Mouse (Mus musculus) B cell, adult 67 days (primary cell): ENCODE results near the gene Timmdc1. TPM values are rescaled to one million over a fixed set of nuclear protein-coding genes. Genes with fewer than 3 reads are reported as not detected.

ENCODE experiments used
- total RNA-seq, 2 experiments: library from RNA; stranded (reverse); gene quantifications; 4 replicates each; pipeline ENCODE4 v1.2.4; 2023

Timmdc1 gene
- 10 to 100 TPM; 21.4 to 22.9 TPM for total RNA-seq

GRCm38 (mm10) chr16:38522129-38523084 is at the start of gene Timmdc1:
Gene Timmdc1 (minus strand): TSS chr16:38522663.

GRCm38 (mm10) chr16:38558221-38558748 is 35.8 kb upstream of the Timmdc1 start, which contains the start of gene Tmem39a:
Gene Tmem39a (plus strand): TSS chr16:38558698.

GRCm38 (mm10) chr16:38549479-38550396 is 27.3 kb upstream of the Timmdc1 start, which contains the start of gene Poglut1:
Gene Poglut1 (minus strand): TSS chr16:38550258.

GRCm38 (mm10) chr16:38455511-38456418 is 66.7 kb downstream of the Timmdc1 start, which contains the start of gene Cd80:
Gene Cd80 (plus strand): TSS chr16:38455561.

GRCm38 (mm10) chr16:38452442-38453202 is 69.8 kb downstream of the Timmdc1 start, which contains the start of gene Adprh:
Gene Adprh (minus strand): TSS chr16:38452703.

Other genes starting within 250 kb of the Timmdc1 start
- not detected for gene Nr1i2, start 227.8 kb downstream of the Timmdc1 start, total RNA-seq
- under 1 TPM; 0.30 to 0.35 TPM for gene Maats1, start 180.5 kb downstream of the Timmdc1 start, total RNA-seq
- 10 to 100 TPM; 72.1 to 73.3 TPM for gene Cox17, start 175.7 kb downstream of the Timmdc1 start, total RNA-seq
- not detected for gene Gm21987, start 175.6 kb downstream of the Timmdc1 start, total RNA-seq
- not detected for gene Popdc2, start 160.5 kb downstream of the Timmdc1 start, total RNA-seq
- gene Pla1a, start 89.5 kb downstream of the Timmdc1 start, total RNA-seq: not detected
- gene Adprh, start 70.0 kb downstream of the Timmdc1 start, total RNA-seq: 10 to 100 TPM; 28.7 to 33.8 TPM
- 1 to 10 TPM; 1.1 to 2.4 TPM for gene Cd80, start 67.1 kb downstream of the Timmdc1 start, total RNA-seq
- 10 to 100 TPM; 32.7 to 36.1 TPM for gene Poglut1, start 27.6 kb upstream of the Timmdc1 start, total RNA-seq
- 10 to 100 TPM; 63.8 to 67.0 TPM for gene Tmem39a, start 36.0 kb upstream of the Timmdc1 start, total RNA-seq
- 1 to 10 TPM; 2.5 to 2.6 TPM for gene Arhgap31, start 190.6 kb upstream of the Timmdc1 start, total RNA-seq
- gene B4galt4, start 219.6 kb upstream of the Timmdc1 start, total RNA-seq: 1 to 10 TPM in 1 of 2 experiments, under 1 TPM in 1; 0.61 to 1.4 TPM